ENCODE assay signal across 8 mouse cellular contexts in genomic region chr11:115933747-115934110, GRCm38 (mm10). TPM values are rescaled to one million over a fixed set of nuclear protein-coding genes. Genes with fewer than 3 reads are reported as not detected.
DNase-seq lines count a peak whose midpoint lies in the region; ATAC-seq and TF ChIP-seq lines count a peak whose summit lies in the region.

No protein-coding gene starts in this region.

- H3K4me2 ChIP-seq in heart, embryonic 11.5 days: peak overlapping the region; percentile 86
- peak overlapping the region; percentile 74 for H3K4me2 ChIP-seq in hindbrain, embryonic 11.5 days (replicated peaks; ENCODE audit: low read depth, low read length)

- no peaks in the 10 kb centered on the region for H3K9me3 ChIP-seq in heart, embryonic 11.5 days (replicated peaks; ENCODE audit: control insufficient read depth, low read length)
- no peaks in the 10 kb centered on the region for H3K9me3 ChIP-seq in ES-E14 (ENCODE audit: control insufficient read depth, insufficient read depth, low read depth, low read length)
- H3K9me3 ChIP-seq in hindbrain, embryonic 11.5 days (ENCODE audit: control insufficient read depth, low read length): no peaks in the 10 kb centered on the region

- intact Hi-C loops in heart, postnatal 10 days (cut with DNase I): no loop called here

- no peaks in the 10 kb centered on the region for H3K27me3 ChIP-seq in heart, embryonic 11.5 days (ENCODE audit: control insufficient read depth, insufficient read depth, low read length)
- no peaks in the 10 kb centered on the region for H3K27me3 ChIP-seq in hindbrain, embryonic 11.5 days (ENCODE audit: control insufficient read depth, insufficient read depth, low read length)

- peak overlapping the region; percentile 88 for H3K9ac ChIP-seq in heart, embryonic 11.5 days (ENCODE audit: low read depth, low read length)
- H3K9ac ChIP-seq in ES-E14 (ENCODE audit: insufficient read depth, low read depth, low read length, poor library complexity, severe bottlenecking): peak overlapping the region; percentile 89
- peak overlapping the region; percentile 86 for H3K9ac ChIP-seq in hindbrain, embryonic 11.5 days (ENCODE audit: low read depth, low read length)

- H3K36me3 ChIP-seq in heart, embryonic 11.5 days (ENCODE audit: control insufficient read depth, insufficient read depth, low read length): peaks cover 7% of the 10 kb centered on the region
- H3K36me3 ChIP-seq in ES-E14 (ENCODE audit: control insufficient read depth, insufficient read depth, low read length, poor library complexity, severe bottlenecking): peaks cover 5% of the 10 kb centered on the region
- H3K36me3 ChIP-seq in hindbrain, embryonic 11.5 days (ENCODE audit: control insufficient read depth, insufficient read depth, low read length): no peaks in the 10 kb centered on the region

- under 1% methylated on average over 16 of the region's 16 CpGs for WGBS in heart, embryonic 11.5 days (ENCODE audit: insufficient replicate concordance)
- WGBS in hindbrain, embryonic 11.5 days: 1% methylated on average over 16 of the region's 16 CpGs

- H3K27ac ChIP-seq in heart, embryonic 11.5 days (ENCODE audit: low read depth, low read length): peak overlapping the region; percentile 51; the same call in 1 of the 2 replicates
- no peak overlapping the region for H3K27ac ChIP-seq in ES-E14 (ENCODE audit: insufficient read depth, low read depth, low read length, poor library complexity, severe bottlenecking)
- H3K27ac ChIP-seq in hindbrain, embryonic 11.5 days (ENCODE audit: low read depth, low read length): no peak overlapping the region

- ATAC-seq in heart, embryonic 11.5 days (replicated peaks; ENCODE audit: insufficient number of reproducible peaks, low FRiP score, low TSS enrichment): peak; percentile 49; the same call in 1 of the 2 replicates
- ATAC-seq in hindbrain, embryonic 11.5 days (ENCODE audit: low FRiP score): peak; percentile 65
- peak; percentile 21 for ATAC-seq in megakaryocyte progenitor cell, adult 5-6 weeks (replicated peaks; ENCODE audit: poor library complexity)

- H3K4me1 ChIP-seq in heart, embryonic 11.5 days (ENCODE audit: control insufficient read depth, insufficient read depth, low read length): peaks cover 15% of the 10 kb centered on the region
- H3K4me1 ChIP-seq in ES-E14 (ENCODE audit: control insufficient read depth in 2 of 2, insufficient read depth in 2 of 2, low read length in 2 of 2, poor library complexity in 1 of 2): 0 out of 4 replicates have a peak, but pooled peaks cover 0 to 7% of the 10 kb centered on the region in 2 experiments
- peaks cover 2% of the 10 kb centered on the region; the same call in 1 of the 2 replicates for H3K4me1 ChIP-seq in hindbrain, embryonic 11.5 days (replicated peaks; ENCODE audit: control insufficient read depth, insufficient read depth, low read length)

- no peak for DNase-seq in heart, postnatal 10 days
- DNase-seq in ES-E14 (ENCODE audit: low read depth, low spot score) (no peak), adipocyte (ENCODE audit: low spot score) (no peak)
- DNase-seq in hindbrain, embryonic 11.5 days (ENCODE audit: low spot score): no peak
- no peak for DNase-seq in cerebellum, adult 18-20 months
- no peak for DNase-seq in embryo, embryonic 10.5 days (ENCODE audit: low spot score)

- in situ Hi-C loops in ES-E14 (cut with MboI; ENCODE audit: low sequenced_read_pairs in 2 of 2, unreplicated experiment in 2 of 2): no loop called here

- peak overlapping the region; percentile 85 for H3K4me3 ChIP-seq in heart, embryonic 11.5 days (ENCODE audit: low read depth, low read length)
- peak overlapping the region; percentile 82 to 92 for H3K4me3 ChIP-seq in ES-E14 (ENCODE audit: insufficient read depth in 1 of 2, low read depth in 1 of 2, low read length in 2 of 2, poor library complexity in 1 of 2, severe bottlenecking in 1 of 2)
- peak overlapping the region; percentile 99 for H3K4me3 ChIP-seq in hindbrain, embryonic 11.5 days (ENCODE audit: low read depth, low read length)

TF ChIP-seq in ES-E14, 5 proteins besides CTCF, POLR2A, EP300 and RAD21:
- TF ChIP-seq HCFC1 (IDR thresholded peaks at IDR 0.05; ENCODE audit: borderline replicate concordance, insufficient read depth, low read length): no peak
- no peak for TF ChIP-seq CHD2 (IDR thresholded peaks at IDR 0.05; ENCODE audit: low read depth, low read length)
- no peak for TF ChIP-seq ZC3H11A (IDR thresholded peaks at IDR 0.05; ENCODE audit: borderline replicate concordance, low read depth, low read length)
- no peak for TF ChIP-seq ZNF384 (IDR thresholded peaks at IDR 0.05; ENCODE audit: low read depth, low read length)
- TF ChIP-seq MAFK (IDR thresholded peaks at IDR 0.05; ENCODE audit: insufficient read depth, low read depth, low read length): no peak

RNA-seq across cellular contexts. Expression of gene Recql5, which starts 0.5 kb away (rescaled TPM):
- 12.3 and 13.0 TPM in 2 replicates for polyA plus RNA-seq in heart, embryonic 11.5 days (2014; fragmentation: Nextera tagmentation; extraction: Ambion mirVana)
- total RNA-seq in heart, postnatal 10 days (2021): 10 to 100 TPM in 1 of 2 experiments, 1 to 10 TPM in 1; 8.3 to 10.9 TPM
- 28.0 and 40.8 TPM in 2 replicates for total RNA-seq in ES-E14 (2012; rRNA removed)
- 16.0 and 19.9 TPM in 2 replicates for polyA plus RNA-seq in hindbrain, embryonic 11.5 days (2014; fragmentation: Nextera tagmentation; extraction: Ambion mirVana)
- 12.3 and 23.3 TPM in 2 replicates for total RNA-seq in megakaryocyte progenitor cell, adult 5-6 weeks (2015)
- total RNA-seq in megakaryocyte progenitor cell, adult 5-6 weeks (2017): 16.0 and 17.7 TPM in 2 replicates

RNA-seq across cellular contexts. Expression of gene Sap30bp, which starts 0.6 kb away (rescaled TPM):
- polyA plus RNA-seq in heart, embryonic 11.5 days (2014; fragmentation: Nextera tagmentation; extraction: Ambion mirVana): 27.9 and 28.3 TPM in 2 replicates
- total RNA-seq in heart, postnatal 10 days (2021): 10 to 100 TPM; 26.6 to 26.7 TPM
- 52.1 and 63.5 TPM in 2 replicates for total RNA-seq in ES-E14 (2012; rRNA removed)
- 55.8 and 57.1 TPM in 2 replicates for polyA plus RNA-seq in hindbrain, embryonic 11.5 days (2014; fragmentation: Nextera tagmentation; extraction: Ambion mirVana)
- total RNA-seq in megakaryocyte progenitor cell, adult 5-6 weeks (2015): 19.1 and 24.5 TPM in 2 replicates
- total RNA-seq in megakaryocyte progenitor cell, adult 5-6 weeks (2017): 155 and 199 TPM in 2 replicates

RNA-seq across cellular contexts. Expression of gene Smim6, which starts 21.9 kb away (rescaled TPM):
- 0.46 and 1.2 TPM in 2 replicates for polyA plus RNA-seq in heart, embryonic 11.5 days (2014; fragmentation: Nextera tagmentation; extraction: Ambion mirVana)
- total RNA-seq in heart, postnatal 10 days (2021): under 1 TPM; 0.37 to 0.45 TPM
- total RNA-seq in ES-E14 (2012; rRNA removed): 0.45 TPM in 1 of 2 replicates, not detected in the other
- 0.40 and 0.65 TPM in 2 replicates for polyA plus RNA-seq in hindbrain, embryonic 11.5 days (2014; fragmentation: Nextera tagmentation; extraction: Ambion mirVana)
- total RNA-seq in megakaryocyte progenitor cell, adult 5-6 weeks (2015): 0.57 and 1.0 TPM in 2 replicates
- 0.37 and 1.2 TPM in 2 replicates for total RNA-seq in megakaryocyte progenitor cell, adult 5-6 weeks (2017)

RNA-seq across cellular contexts. Expression of gene Smim5, which starts 34.0 kb away (rescaled TPM):
- 19.6 and 21.8 TPM in 2 replicates for polyA plus RNA-seq in heart, embryonic 11.5 days (2014; fragmentation: Nextera tagmentation; extraction: Ambion mirVana)
- total RNA-seq in heart, postnatal 10 days (2021): 10 to 100 TPM; 28.7 to 43.3 TPM
- 0.67 TPM in 1 of 2 replicates, not detected in the other for total RNA-seq in ES-E14 (2012; rRNA removed)
- polyA plus RNA-seq in hindbrain, embryonic 11.5 days (2014; fragmentation: Nextera tagmentation; extraction: Ambion mirVana): 3.4 and 3.8 TPM in 2 replicates
- total RNA-seq in megakaryocyte progenitor cell, adult 5-6 weeks (2015): 4.9 and 8.7 TPM in 2 replicates
- 2.8 and 8.2 TPM in 2 replicates for total RNA-seq in megakaryocyte progenitor cell, adult 5-6 weeks (2017)

RNA-seq across cellular contexts. Expression of gene Itgb4, which starts 40.8 kb away (rescaled TPM):
- 0.51 and 0.80 TPM in 2 replicates for polyA plus RNA-seq in heart, embryonic 11.5 days (2014; fragmentation: Nextera tagmentation; extraction: Ambion mirVana)
- total RNA-seq in heart, postnatal 10 days (2021): 1 to 10 TPM; 4.8 to 5.5 TPM
- 9.6 and 26.3 TPM in 2 replicates for total RNA-seq in ES-E14 (2012; rRNA removed)
- polyA plus RNA-seq in hindbrain, embryonic 11.5 days (2014; fragmentation: Nextera tagmentation; extraction: Ambion mirVana): 0.36 and 0.82 TPM in 2 replicates
- total RNA-seq in megakaryocyte progenitor cell, adult 5-6 weeks (2015): 0.05 and 0.15 TPM in 2 replicates
- 0.17 TPM in 1 of 2 replicates, not detected in the other for total RNA-seq in megakaryocyte progenitor cell, adult 5-6 weeks (2017)
